Mouse (Mus musculus) megakaryocyte, embryonic 14.5 days (primary cell): Measurements from ENCODE around the gene Fcho2.

Experiments
- FLI1 ChIP-seq: IDR thresholded peaks from 2 replicates; pipeline ENCODE4 v1.6.1; 2012; ENCODE audit warnings: low read length, inconsistent platforms, mixed read lengths
- GATA1 ChIP-seq: IDR thresholded peaks from 3 replicates; pipeline ENCODE4 v1.6.1; 2012; ENCODE audit warnings: mixed read lengths, low read length, inconsistent platforms, borderline replicate concordance

DNA sequence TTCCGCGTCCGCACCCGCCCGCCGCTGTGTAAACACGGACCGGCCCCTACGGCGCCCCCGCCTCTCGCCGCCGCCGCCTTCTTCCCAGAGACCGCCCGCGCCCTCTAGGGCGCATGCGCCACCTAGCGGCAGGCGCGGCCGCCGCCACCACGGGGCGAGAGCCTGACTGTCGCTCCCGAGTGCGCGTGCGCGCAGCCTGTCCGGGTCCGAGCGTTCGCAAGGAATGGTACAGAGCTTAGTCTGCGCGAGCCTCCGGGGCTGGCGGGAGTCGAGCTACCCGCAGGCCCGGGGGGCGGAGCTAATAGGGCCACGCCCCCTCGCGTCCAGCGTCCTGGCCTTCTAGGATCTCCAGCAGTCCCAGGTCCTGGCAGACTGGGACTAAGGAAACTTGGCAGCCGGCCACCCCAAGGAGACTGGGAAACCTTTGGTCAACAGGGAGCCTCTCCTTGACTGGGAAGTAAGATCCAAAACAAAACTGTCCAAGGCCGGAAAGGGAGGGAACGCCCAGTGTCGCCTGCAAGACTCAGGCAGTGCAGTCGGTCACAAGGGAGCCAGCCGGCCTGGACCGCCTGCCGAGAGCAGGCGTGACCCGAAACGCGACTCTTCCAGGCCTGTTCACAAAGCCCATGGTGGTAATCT is at the start of gene Fcho2:
- TF ChIP-seq GATA1, result no peak
- no peak for TF ChIP-seq FLI1
